Mouse (Mus musculus) liver, adult 2 months (tissue): ENCODE measurements around the gene Gm3448. TPM values are rescaled to one million over a fixed set of nuclear protein-coding genes. Genes with fewer than 3 reads are reported as not detected.
A peak's percentile ranks its signal among the peaks of the same experiment; 100 is the strongest.
"Not testable (repeated sequence)": the region's sequence is repeated elsewhere in the genome, so short reads cannot be mapped to it uniquely, and the experiment has no call there.

Source experiments
- DNase-seq: peaks from one replicate; pipeline ENCODE4 v3.0.0-alpha.2; 2011; ENCODE audit warnings: low read depth, low spot score; ENCODE audit errors: extremely low read depth
- H3K27ac ChIP-seq: fragments of 200-500 bp; replicated peaks from 2 replicates; pipeline ENCODE4 v1.5.1; 2012; ENCODE audit warnings: low read depth, mild to moderate bottlenecking, control low read depth, inconsistent platforms, low read length; ENCODE audit not compliant: insufficient read depth
- H3K27me3 ChIP-seq: fragments of 200-500 bp; 2 replicates; pipeline ENCODE4 v1.6.1; 2012; ENCODE audit warnings: mild to moderate bottlenecking, moderate library complexity, low read length, inconsistent platforms; ENCODE audit not compliant: control insufficient read depth, insufficient read depth
- H3K36me3 ChIP-seq: fragments of 200-500 bp; 2 replicates; pipeline ENCODE4 v1.6.1; 2012; ENCODE audit warnings: low read length, inconsistent platforms; ENCODE audit not compliant: control insufficient read depth, insufficient read depth
- H3K4me1 ChIP-seq: fragments of 200-500 bp; 2 replicates; pipeline ENCODE4 v1.6.1; 2011; ENCODE audit warnings: low read length; ENCODE audit not compliant: control insufficient read depth, insufficient read depth
- H3K4me3 ChIP-seq: fragments of 200-500 bp; 2 replicates; pipeline ENCODE4 v1.5.1; 2011; ENCODE audit warnings: low read depth, mild to moderate bottlenecking, control low read depth, low read length, moderate library complexity; ENCODE audit not compliant: insufficient read depth
- H3K79me2 ChIP-seq: fragments of 200-500 bp; 2 replicates; pipeline ENCODE4 v1.6.1; 2012; ENCODE audit warnings: inconsistent platforms, mild to moderate bottlenecking, low read length, moderate library complexity; ENCODE audit not compliant: control insufficient read depth, insufficient read depth
- H3K9ac ChIP-seq: fragments of 200-500 bp; 2 replicates; pipeline ENCODE4 v1.6.1; 2012; ENCODE audit warnings: low read depth, mild to moderate bottlenecking, control low read depth, inconsistent platforms, low read length
- CTCF ChIP-seq: fragments of 200-500 bp; IDR thresholded peaks from 2 replicates; pipeline ENCODE4 v1.5.1; 2011; ENCODE audit warnings: low read depth, low read length, control low read depth
- POLR2A ChIP-seq: fragments of 200-500 bp; IDR thresholded peaks from 2 replicates; pipeline ENCODE4 v1.6.1; 2011; ENCODE audit warnings: low read length, control low read depth; ENCODE audit not compliant: insufficient read depth; ENCODE audit errors: extremely low read depth
- WGBS: fragments of 180-500 bp; shearing (Covaris S2); methylation state at CpG from one replicate; pipeline ENCODE4 v1.1.7; 2018; 5-methylcytosine and 5-hydroxymethylcytosine counted together
- polyA plus RNA-seq: library from polyadenylated mRNA; depleted of rRNA; stranded (reverse); fragments of >200 nt; gene quantifications from 2 replicates; pipeline ENCODE4 v1.2.3, GENCODE M21; 2012
- total RNA-seq: library from RNA; depleted of rRNA; stranded (reverse); fragments of >200 nt; gene quantifications from 2 replicates; pipeline ENCODE4 v1.2.3, GENCODE M21; 2014

Gene Gm3448
- total and polyA plus RNA-seq, 2 experiments = 0.61 to 3.9 TPM

DNA sequence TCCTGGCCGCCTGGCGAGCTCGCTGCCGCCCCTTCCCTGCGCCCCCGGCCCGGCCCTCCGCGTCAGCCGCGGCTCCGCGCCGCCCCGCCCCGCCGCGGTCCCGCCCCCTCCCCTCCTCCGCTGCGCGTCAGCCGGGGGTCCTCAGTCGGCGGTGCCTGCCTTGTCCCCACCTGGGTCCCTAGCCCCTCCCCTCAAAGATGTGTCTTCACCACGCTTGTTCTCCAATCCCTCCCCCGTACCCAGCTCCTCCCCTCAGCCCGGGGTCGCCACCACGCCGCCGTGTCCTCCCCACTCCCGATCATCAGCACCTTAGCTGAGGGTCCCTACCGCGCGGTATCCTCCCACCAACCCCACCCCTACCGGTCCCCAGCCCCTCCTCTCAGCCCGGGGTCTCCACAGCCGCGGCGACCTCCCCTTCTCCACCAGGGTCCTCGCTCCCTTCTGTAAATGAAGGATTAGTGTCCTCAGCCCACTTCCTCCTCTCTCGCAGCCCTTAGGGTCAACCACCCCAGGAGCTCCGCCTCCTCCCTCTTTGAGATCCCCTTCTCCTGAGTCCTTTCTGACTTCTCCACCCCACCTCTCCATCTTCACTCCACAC, 79.7 kb downstream of the Gm3448 start:
- not testable (repeated sequence) for H3K27ac ChIP-seq

GRCm38 (mm10) chr17:14960951-14961556, 80.3 kb downstream of the Gm3448 start, which contains the start of gene Phf10:
Gene Phf10, minus strand, starts transcription at chr17:14961273.
- peak within 1 kb of the TSS; percentile 91 for H3K9ac ChIP-seq
- not testable (repeated sequence) for H3K27me3 ChIP-seq, H3K36me3 ChIP-seq, H3K4me1 ChIP-seq, H3K79me2 ChIP-seq, DNase-seq
- peak within 1 kb of the TSS; percentile 88 for H3K4me3 ChIP-seq
- peak within 1 kb of the TSS; percentile 81 for H3K27ac ChIP-seq
- WGBS = 2% methylated on average over 58 of the region's 100 CpGs

More for the DNA sequence above, 79.7 kb downstream of the Gm3448 start:
- not testable (repeated sequence) for DNase-seq, H3K36me3 ChIP-seq, H3K9ac ChIP-seq, H3K4me3 ChIP-seq, H3K4me1 ChIP-seq, H3K27me3 ChIP-seq, H3K79me2 ChIP-seq
- no CpG with 5 or more reads among the region's 44 CpGs for WGBS

DNA sequence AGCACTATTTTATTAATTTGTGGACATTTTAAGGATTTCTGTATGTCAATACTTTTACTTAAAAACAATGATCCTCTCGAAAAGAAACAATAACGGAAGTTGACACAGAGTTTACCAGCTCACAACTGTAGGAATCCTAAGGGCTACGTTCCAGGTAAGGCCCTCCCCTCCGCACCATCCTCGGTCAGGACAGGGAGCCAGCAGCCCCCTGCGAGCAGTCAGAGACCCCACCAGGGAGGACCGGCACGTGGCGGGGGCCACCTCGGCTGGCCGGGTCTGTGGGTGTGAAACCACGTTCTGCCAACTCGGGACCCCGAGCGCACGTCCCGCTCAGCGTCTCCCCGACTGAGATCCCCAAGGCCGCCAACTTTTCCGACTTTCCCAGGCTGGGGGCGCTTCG, 80.8 kb downstream of the Gm3448 start:
- peak overlapping the region; percentile 81; the same call in 1 of the 2 replicates for H3K27ac ChIP-seq
- H3K27me3 ChIP-seq = no peaks in the 10 kb centered on the region
- peak overlapping the region; percentile 88 for H3K4me3 ChIP-seq
- peaks cover 3% of the 10 kb centered on the region for H3K36me3 ChIP-seq
- no peak for TF ChIP-seq POLR2A
- TF ChIP-seq CTCF = no peak
- H3K79me2 ChIP-seq = peaks cover 5% of the 10 kb centered on the region; the same call in 1 of the 2 replicates
- peak overlapping the region; percentile 91 for H3K9ac ChIP-seq
- peak; percentile 35 for DNase-seq
- peaks cover 5% of the 10 kb centered on the region for H3K4me1 ChIP-seq
- under 1% methylated on average over 19 of the region's 23 CpGs for WGBS

GRCm38 (mm10) chr17:14959979-14960378, 81.4 kb downstream of the Gm3448 start:
- Histone ChIP-seq H3K9ac (peak overlapping the region; percentile 6; the same call in 1 of the 2 replicates), H3K36me3 (peaks cover 5% of the 10 kb centered on the region), H3K27me3 (no peaks in the 10 kb centered on the region), H3K4me3 (peak overlapping the region; percentile 88; the same call in 1 of the 2 replicates), H3K79me2 (peaks cover 5% of the 10 kb centered on the region; the same call in 1 of the 2 replicates), H3K27ac (no peak overlapping the region), H3K4me1 (peaks cover 5% of the 10 kb centered on the region)
- DNase-seq = peak; percentile 25
- TF ChIP-seq CTCF = no peak
- TF ChIP-seq POLR2A = no peak
- 12% methylated on average over 3 of the region's 3 CpGs for WGBS

DNA sequence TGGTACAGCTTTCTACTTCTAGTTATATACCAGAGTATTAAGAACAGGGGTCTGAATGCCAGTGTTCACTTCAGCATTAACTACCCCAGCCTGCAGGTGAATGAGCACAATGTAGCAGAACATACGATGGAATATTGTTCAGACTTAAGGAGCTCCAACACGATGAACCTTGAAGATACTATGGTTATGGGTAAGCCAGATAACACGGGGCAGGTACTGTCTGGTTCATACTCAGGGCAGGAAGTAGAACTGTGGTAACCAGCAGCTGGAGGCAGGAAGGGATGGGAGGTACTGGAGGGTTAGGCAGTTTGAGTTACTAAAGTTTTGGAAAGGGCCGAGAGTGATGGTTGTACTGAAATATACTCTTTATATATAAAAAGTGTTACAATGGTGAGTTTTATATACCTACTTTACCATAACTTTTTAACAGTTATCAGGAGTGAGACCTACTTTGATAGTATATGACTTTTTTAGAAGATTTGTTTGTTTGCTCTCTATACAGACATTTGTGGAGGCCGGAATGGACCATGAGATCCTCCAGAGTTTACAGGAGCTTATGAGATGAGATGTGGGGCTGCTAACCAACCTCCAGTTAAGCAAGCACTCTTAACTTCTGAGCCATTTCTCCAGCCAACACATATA, 82.5 kb downstream of the Gm3448 start:
- TF ChIP-seq CTCF = no peak
- TF ChIP-seq POLR2A = no peak
- no peak overlapping the region for H3K27ac ChIP-seq
- H3K79me2 ChIP-seq = peaks cover 5% of the 10 kb centered on the region; the same call in 1 of the 2 replicates
- peaks cover 5% of the 10 kb centered on the region for H3K4me1 ChIP-seq
- 82% methylated on average over 5 of the region's 5 CpGs for WGBS
- H3K9ac ChIP-seq = no peak overlapping the region
- peaks cover 8% of the 10 kb centered on the region for H3K36me3 ChIP-seq
- no peak overlapping the region for H3K4me3 ChIP-seq
- DNase-seq = no peak
- H3K27me3 ChIP-seq = no peaks in the 10 kb centered on the region

- peaks cover 30% of the 10 kb centered on the region for H3K36me3 ChIP-seq
- H3K79me2 ChIP-seq = peaks cover 1% of the 10 kb centered on the region; the same call in 1 of the 2 replicates
- no peak overlapping the region for H3K27ac ChIP-seq
- H3K4me1 ChIP-seq = no peaks in the 10 kb centered on the region
- H3K9ac ChIP-seq = no peak overlapping the region
- H3K27me3 ChIP-seq = no peaks in the 10 kb centered on the region
- peak; percentile 24 for DNase-seq
- WGBS = 82% methylated on average over 8 of the region's 8 CpGs
- H3K4me3 ChIP-seq = no peak overlapping the region
- no peak for TF ChIP-seq POLR2A
- TF ChIP-seq CTCF = no peak
These were observed 87.9 kb downstream of the Gm3448 start for GRCm38 (mm10) chr17:14953452-14953851.
